Mouse (Mus musculus) monocyte, adult 5-6 weeks (primary cell): ENCODE data around the gene Ugt1a9. TPM values are rescaled to one million over a fixed set of nuclear protein-coding genes. Genes with fewer than 3 reads are reported as not detected.
A peak's percentile ranks its signal among the peaks of the same experiment; 100 is the strongest.

Experiments used
- ATAC-seq: fragments of 153-309, 156-312 bp; replicated peaks from 2 replicates; pipeline ENCODE4 v1.8.0; 2017; ENCODE audit warnings: mild to moderate bottlenecking; ENCODE audit not compliant: low TSS enrichment, insufficient number of reproducible peaks, severe bottlenecking, poor library complexity, low FRiP score
- total RNA-seq: library from RNA; stranded (forward); fragments of 200-1000, 200-491, 200-594 nt; gene quantifications from 3 replicates; pipeline ENCODE4 v1.2.3, GENCODE M21; 2017

The Ugt1a9 gene
- total RNA-seq, 1 experiment from 2014 or later, result not detected

GRCm38 (mm10) chr1:88246386-88246785 is 175.8 kb downstream of the Ugt1a9 start:
- ATAC-seq, result no peak

DNA sequence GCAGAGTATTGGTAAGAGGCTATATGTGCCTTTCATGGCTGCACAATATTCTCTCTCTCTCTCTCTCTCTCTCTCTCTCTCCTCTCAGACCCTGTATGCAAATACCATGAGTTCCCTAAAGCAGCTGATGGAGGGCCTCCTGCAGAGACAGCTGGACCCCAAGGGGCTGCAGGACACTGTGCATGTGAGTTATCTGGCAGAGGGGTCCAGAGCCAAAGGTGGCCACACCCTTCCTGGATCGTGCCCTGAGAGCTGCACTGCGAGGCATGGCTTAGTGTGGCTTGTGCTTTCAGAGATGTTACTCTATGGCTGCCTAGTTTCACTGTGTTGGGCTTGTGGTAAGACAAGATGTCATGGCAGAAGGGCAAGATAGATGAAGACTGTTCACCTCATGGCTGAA is 177.1 kb downstream of the Ugt1a9 start:
- ATAC-seq, result no peak

DNA sequence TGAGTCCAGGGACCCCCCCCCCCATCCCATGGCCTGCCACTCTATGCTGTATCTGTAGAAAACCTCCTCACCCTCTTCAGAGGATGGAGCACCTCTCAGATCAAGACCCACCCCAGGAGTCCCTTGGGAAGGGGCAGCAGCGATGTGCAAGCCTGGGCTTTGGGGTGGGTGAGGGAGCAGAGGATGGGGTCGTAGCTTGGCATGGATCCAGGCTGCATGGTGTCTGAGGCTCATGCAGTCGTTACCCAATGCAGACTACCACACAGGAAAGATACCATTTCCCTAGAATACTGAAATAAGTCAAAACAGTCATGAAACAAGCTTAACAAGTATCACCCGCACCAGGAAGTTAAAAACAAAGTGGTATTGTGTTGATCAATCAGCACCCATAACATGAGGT is 178.1 kb downstream of the Ugt1a9 start:
- no peak for ATAC-seq

DNA sequence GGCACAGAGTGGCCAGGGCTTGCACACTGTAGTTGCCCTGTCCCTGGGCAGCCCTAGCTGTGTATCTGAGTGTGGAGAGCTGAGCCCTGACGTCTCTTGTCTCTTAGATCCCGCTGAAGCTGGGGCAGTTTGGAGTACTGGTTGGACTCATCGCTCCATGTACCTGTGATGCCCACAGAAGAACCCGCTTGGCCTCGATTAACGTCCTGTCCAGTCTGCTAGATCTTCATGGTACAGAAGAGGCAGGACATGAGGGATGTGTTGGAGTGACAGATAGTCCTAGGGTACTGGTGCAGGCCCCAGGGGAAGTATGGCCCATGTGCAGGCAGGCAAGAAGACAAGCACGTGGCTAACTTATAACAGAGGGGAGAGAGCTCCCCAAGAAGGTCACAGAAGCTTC is 179.0 kb downstream of the Ugt1a9 start:
- ATAC-seq, result no peak

GRCm38 (mm10) chr1:88250023-88250422 is 179.4 kb downstream of the Ugt1a9 start:
- no peak for ATAC-seq

DNA sequence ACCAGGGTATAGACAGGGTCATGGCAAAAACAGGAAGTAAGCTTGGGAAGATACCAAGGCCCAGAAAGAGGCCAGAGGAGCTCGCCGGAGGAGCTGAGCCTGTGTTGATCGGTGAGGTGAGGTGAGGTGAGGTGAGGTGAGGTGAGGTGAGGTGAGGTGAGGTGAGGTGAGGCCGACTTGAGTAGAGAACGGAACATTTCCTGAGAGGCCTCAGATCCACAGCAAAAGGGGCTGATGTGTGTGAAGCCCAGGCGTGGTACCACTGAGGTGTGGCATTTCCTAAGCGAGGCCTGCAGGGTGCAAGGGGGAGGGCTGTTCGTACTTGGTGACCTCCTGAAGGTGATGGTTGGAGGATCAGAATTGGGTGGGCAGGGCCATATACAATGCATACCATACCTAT is 182.5 kb downstream of the Ugt1a9 start:
- no peak for ATAC-seq

- no peak for ATAC-seq
These were observed 182.9 kb downstream of the Ugt1a9 start for GRCm38 (mm10) chr1:88253540-88253939.

DNA sequence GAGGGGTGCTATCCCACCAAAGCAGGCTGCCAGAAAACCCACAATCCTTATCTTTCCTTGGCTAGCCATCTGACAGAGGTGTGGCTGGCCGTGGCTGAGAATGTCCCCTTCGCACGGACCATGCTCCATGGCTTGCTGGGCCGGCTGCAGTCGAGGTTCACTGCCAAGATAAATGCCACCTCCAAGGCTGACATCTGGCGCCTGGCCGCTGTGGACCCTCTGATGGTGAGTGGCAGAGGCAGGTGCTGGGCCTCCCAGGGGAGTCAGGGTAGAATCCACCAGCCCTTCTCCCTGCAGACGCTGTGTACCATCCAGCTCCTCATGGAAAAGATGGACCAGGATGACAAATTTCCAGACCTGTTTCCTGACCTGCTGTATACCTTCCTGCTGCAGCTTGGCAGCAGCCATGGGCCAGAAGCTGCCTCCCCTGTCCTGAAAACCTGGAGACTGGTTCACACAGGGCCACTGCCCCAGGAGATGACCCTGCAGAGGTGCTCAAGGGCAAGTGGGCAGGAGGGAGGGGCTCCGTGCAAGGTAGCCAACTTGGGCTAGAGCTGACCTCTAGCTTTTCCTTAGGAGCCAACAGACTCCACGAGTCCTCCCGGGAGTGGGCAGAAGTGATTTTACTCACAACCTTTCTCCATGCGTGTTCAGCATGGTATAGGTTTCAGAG is 184.3 kb downstream of the Ugt1a9 start:
- no peak for ATAC-seq

DNA sequence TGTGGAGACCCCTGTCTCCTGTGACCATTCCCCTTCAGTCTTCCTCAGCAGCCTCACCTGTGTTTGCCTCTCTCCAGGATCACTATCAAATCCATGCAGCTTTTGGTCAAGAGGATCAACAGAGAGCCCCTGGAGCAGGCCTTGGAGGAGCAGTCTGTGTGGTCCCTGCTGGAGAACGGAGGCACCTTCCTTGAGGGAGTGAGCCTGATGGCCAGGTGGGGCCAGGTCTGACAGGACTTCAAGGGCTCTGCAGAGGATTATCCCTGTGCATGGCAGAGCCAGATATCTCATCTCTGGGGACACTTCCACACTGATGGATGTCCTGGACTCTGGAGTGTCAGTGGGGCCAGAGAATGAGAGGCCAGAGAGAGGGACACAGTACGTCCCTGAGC is 184.9 kb downstream of the Ugt1a9 start:
- ATAC-seq, result no peak

- no peak for ATAC-seq
These were observed 185.6 kb downstream of the Ugt1a9 start for GRCm38 (mm10) chr1:88255989-88256754.

DNA sequence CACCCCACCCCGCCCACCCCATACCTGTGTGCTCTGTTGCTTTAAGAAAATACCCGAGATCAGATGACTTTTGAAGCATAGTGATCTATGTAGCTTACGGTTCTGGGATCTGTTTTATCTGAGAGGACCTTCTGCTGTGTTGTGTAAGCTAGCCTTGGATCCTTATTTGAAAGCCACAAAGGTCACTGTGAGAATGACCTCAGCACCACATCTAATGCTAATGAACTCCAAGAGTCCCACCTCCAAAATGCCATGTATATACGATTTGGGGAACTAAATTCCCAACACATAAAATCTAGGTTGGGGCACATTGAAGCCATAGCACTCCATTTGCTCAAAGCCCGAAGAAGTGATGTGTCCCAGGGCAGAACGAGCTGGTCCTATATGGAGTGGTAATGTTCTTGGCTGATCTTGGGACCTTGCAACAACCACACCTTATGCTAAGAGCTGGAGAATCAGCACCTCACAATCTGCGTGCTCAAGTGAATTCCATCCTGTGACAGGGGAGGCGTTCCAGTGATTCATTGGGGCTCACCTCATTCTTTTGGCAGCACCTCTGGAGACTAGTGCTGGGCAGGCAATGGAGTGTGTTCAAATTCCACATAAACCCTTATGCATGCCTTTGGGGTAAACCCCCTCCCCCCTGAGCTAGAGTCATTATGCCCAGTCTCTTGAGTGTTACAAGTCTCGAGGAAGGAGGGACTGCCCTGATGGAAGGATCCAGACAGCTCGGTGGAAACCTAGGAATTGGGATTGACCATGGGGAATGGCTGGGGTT is 186.5 kb downstream of the Ugt1a9 start:
- no peak for ATAC-seq

- no peak for ATAC-seq
These were observed 187.1 kb downstream of the Ugt1a9 start for GRCm38 (mm10) chr1:88257681-88258080.

DNA sequence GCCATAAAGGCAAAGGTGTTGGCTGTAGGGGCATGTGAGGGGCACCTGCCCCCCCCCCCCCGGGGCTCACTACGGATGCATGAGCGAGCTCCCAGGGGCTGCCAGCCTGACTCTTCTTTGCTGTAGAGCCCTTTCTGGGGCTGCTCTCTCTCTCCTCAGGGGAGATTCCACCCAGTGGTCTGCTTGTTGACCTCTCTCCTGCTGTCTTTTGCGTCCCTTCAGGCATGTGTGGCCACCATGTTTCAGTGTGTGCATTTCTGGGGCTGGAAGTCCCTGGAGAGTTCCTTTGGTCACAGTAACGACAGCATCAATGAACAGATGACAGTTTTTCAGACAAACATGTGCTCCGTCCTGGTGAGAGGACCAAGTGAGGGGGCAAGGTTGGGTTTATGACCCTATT is 187.8 kb downstream of the Ugt1a9 start:
- ATAC-seq, result no peak

GRCm38 (mm10) chr1:88258881-88259642 is 188.5 kb downstream of the Ugt1a9 start:
- ATAC-seq, result no peak

DNA sequence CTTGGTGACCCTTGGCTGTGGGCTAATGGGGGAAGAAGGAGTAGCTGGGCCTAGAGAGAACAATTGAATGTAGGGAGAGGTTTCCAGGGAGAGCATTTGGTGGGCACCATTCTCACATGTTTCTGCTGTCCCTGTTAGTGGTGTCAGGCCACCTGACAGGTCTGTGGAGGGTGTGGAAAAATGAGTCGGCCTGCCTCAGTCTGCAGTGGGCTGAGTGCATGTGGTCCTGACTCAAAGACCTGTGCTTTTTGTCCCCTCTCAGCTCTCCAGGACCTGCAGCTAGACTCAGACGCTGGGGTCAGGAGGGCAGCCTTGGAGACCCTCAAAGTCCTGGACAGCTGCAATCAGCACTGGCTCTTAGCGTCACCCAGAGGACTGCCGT is 189.0 kb downstream of the Ugt1a9 start:
- no peak for ATAC-seq

DNA sequence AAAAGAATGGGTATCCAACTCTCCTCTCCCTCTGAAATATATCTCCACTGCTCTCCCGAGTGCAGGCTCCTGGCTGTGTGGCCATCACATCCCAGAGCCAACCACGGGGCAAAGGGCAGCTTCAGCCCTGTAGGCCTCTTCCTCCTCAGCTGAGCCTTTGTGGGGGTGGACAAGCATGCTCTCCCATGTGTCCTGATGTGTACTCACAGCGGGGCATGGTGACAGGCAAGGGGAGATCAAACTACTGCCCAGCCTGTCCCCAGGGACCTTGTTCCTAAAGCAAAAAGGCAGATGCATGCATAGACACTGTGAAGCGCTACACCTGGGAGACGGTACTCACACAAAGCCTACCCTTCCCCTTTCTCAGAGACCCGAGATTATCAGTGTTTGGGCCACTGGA is 189.5 kb downstream of the Ugt1a9 start:
- ATAC-seq, result 0 out of 2 replicates have a peak, but pooled peaks have one; percentile 2

GRCm38 (mm10) chr1:88260604-88261377 is 190.2 kb downstream of the Ugt1a9 start:
- no peak for ATAC-seq

DNA sequence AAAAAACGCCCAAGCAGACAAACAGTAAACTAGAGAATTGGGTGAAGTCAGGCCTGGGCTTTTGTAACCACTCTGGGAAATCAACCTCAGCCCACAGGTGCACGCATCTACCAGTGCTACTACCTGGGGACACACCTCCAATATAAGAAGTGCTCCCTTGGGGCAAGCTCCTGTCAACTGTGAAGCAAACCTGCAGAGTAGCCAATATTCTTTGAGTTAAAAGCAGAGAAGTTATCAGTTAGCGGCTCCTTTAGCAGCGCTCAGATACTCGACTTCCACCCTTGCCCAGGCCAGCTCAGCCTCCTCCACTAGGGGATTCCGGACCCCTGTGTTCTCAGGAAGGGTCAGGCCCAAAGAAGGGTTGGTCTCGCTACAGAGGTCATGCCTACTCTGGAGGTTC is 191.1 kb downstream of the Ugt1a9 start:
- ATAC-seq, result no peak
